Mouse (Mus musculus) lung, postnatal 0 days (tissue): Measurements from ENCODE around the gene Dmwd.

ENCODE experiments used
- CTCF ChIP-seq: IDR thresholded peaks from 2 replicates; pipeline ENCODE4 v1.5.1; 2016; ENCODE audit warnings: antibody characterized with exemption, mild to moderate bottlenecking
- EP300 ChIP-seq: IDR thresholded peaks from 2 replicates; pipeline ENCODE4 v1.6.1; 2016; ENCODE audit warnings: antibody characterized with exemption, mild to moderate bottlenecking, control low read depth

- TF ChIP-seq CTCF (0 out of 2 replicates have a peak, but pooled peaks have one; percentile 1), EP300 (no peak)
Measured at GRCm38 (mm10) chr7:19083701-19084100, 7.7 kb downstream of the Dmwd start, which contains the start of gene Dmpk.
